Mouse (Mus musculus): ENCODE results near the gene Topaz1.
"Not testable (repeated sequence)": the region's sequence is repeated elsewhere in the genome, so short reads cannot be mapped to it uniquely, and the experiment has no call there.

Gene Topaz1

DNA sequence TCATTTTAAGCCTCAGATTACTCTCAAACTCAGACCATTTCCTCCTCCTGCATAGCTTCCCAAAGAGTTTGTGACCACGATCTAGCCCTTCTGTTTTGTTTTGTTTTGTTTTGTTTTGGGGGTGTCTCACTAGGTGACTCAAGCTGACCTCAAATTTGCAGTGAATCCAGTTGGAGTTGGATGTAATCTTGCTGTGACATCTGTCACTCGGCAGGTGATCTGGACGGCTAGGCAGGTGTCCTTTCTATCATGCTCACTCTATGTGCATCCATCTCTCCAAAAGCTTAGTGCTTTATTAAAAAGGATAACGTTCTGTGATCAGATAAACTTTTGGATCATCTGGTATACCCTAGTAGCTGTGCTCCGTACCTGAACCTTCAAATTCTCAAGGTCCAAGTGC lies 65.2 kb downstream of the Topaz1 start:
- no peak for DNase-seq (ENCODE audit: low read depth)

DNA sequence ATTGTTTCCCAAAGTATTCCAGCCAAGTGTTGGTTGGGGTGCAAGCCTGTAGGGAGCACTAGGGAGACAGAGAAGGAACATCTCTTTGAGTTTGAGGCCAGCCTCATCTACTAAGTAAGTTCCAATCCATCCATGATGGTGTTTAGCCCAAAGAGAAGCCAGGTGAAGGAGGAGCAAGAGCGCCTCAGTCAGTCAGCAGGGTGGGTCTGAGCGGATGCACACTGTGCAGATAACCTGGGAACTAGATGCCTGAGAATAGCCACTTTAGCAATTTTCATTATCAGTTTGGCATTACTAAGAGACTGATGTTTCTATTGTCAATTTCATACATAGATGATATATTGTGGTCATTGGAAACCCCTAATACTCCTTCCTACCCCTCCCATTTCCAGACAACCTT lies 67.6 kb downstream of the Topaz1 start:
- DNase-seq (ENCODE audit: low read depth): no peak

DNA sequence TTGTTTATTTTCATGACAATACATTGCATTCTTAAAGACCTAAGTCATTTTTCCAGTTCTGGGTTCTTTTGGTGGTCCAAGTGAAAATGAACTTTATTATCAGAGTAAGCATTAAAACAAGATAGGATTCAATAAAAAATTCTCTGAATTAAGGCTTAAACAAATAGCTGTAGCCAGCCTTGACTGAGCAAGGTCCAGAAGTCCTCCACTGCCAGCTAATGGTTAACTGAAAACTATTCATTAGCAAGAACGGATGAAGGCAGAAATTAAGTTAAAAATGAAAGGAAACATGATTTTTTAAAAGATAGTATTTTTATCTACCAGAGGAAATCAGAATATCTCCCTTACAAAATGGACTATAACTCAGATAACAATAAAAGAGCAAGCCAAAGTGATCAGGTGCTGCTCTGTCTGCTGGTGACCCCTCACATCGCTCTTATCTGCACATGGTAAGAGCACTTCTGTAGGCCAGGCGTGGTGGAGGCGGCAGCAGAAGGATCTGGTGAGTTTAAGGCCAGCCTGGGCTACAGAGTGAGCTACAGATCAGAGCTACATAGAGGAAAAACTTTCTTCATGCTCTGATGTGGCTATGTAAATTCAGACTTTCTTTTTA lies 68.2 kb downstream of the Topaz1 start:
- no peak for DNase-seq (ENCODE audit: low read depth)

GRCm38 (mm10) chr9:122823374-122824017 lies 76.3 kb downstream of the Topaz1 start:
- no peak for DNase-seq (ENCODE audit: low read depth)

- DNase-seq (ENCODE audit: low read depth): no peak
Observed at GRCm38 (mm10) chr9:122826743-122827142, 79.6 kb downstream of the Topaz1 start.

DNA sequence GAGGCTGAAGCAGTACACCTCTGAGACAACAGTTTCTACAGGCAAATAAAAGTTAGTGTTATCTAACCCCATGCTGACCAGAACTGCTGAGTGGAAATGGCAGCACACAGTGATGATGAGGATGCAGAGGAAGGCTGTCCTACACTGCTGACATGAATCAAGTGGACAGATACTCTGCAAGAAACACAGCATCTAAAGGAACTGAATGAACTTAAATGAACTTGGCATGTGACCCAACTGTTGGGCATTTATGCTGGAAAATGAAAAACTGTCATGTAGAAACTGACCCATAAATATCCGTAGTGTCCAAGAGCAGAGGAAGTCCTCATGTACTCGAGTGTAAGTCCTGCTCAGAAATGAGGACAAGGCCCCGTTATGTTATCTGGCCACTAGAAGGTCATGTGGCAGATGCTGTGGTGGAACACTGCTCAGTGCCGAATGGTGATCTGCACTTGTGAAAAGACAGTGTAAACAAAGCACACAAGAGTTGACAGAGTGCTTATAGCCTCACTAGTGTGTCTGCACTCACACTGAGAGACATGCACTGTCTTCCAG lies 82.8 kb downstream of the Topaz1 start:
- no peak for DNase-seq (ENCODE audit: low read depth)

GRCm38 (mm10) chr9:122836126-122836525 lies 89.0 kb downstream of the Topaz1 start:
- no peak for DNase-seq (ENCODE audit: low read depth)

GRCm38 (mm10) chr9:122836790-122837189 lies 89.6 kb downstream of the Topaz1 start:
- no peak for DNase-seq (ENCODE audit: low read depth)

DNA sequence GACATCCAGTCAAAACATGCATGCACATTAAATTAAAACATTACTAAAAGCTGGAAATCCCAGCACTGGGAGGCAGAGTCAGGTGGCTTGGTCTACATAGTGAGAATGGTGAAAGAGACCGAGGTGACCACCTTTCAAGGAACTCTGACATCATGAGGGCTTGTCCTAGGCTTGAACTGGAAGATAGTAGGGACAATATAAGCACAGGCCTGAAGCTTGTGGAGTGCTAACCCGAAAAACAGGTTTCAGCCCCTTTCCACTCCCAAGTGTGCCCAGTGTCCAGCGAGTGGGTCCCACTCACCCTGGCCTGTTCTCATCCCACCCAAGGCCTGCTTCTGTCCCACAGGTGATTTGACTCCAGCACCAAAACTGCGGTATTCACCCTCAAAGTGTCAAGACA lies 90.1 kb downstream of the Topaz1 start:
- no peak for DNase-seq (ENCODE audit: low read depth)

DNA sequence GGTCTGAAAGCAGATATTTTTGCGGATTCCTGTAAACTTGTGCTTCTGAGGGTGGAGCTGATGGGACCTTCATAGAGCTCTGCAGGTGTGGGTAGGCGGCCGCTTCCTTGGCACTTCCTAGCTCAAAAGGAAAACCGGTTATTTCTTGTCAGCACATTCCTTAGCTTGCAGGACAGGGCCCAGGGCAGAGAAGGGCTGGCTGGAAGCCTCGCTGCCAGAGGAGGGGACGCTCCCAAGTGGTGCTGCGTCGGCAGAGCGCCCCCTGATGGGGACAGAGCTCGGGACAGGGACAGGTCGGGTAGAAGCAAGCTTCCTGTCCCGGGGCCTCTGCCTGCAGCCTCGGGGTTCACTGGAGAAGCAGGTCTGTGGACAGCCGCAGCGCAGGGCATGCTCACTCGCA lies 90.5 kb downstream of the Topaz1 start:
- DNase-seq (ENCODE audit: low read depth): no peak

DNA sequence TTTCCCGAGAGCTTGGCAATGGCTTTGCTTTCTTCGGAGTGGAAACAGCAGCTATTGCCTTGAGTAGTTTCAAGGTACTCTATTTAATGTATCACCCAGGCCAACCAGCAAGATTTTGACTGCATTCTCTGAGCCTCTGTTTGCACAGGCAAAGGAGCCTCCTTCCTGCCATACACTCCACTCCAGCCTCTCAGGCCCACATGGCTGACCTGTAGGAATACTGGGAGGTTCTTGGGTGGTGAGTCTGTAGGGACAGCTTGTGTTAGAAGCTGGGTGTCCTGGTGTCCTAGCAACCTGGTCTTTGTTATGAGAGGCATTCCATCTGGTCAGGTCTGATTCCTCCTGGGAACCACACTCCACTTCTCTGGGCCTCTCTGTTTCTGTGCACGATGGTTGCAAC lies 96.6 kb downstream of the Topaz1 start, which contains the start of gene Gm35549:
Gene Gm35549 (minus strand): TSS at position 276 of the 400 bp plus-strand sequence.
- DNase-seq (ENCODE audit: low read depth): no peak

DNA sequence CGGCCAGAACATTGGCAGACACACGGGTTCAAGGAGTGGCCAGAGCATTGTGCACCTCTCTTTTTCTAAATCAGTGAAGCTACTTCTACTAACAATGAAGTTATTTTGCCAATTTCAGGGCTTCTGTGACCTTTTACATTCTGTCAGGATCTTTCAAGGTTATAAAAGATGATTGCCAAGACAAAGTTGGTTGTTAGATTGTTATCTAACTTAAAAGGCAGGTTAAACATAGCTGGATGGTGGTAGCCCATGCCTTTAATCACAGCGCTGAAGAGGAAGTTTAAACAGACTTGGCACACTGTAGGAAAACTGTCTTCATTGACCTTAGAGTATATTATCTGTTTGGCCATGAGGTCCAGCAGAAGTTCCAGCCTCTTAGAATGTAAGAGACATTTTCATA lies 98.5 kb downstream of the Topaz1 start:
- DNase-seq (ENCODE audit: low read depth): no peak

- DNase-seq (ENCODE audit: low read depth): no peak
Observed at GRCm38 (mm10) chr9:122846156-122846555, 99.0 kb downstream of the Topaz1 start.

- DNase-seq (ENCODE audit: low read depth): not testable (repeated sequence)
Observed at GRCm38 (mm10) chr9:122847811-122848311, 100.7 kb downstream of the Topaz1 start.

Measured in induced T-regulatory cell, adult 2 months (primary cell).